Mouse (Mus musculus): ENCODE measurements around the gene Elac2.

GRCm38 (mm10) chr11:65040556-65040955 lies 61.7 kb downstream of the Elac2 start:
- no peak for TF ChIP-seq POLR2A (IDR thresholded peaks at IDR 0.05; ENCODE audit: borderline replicate concordance, control insufficient read depth, low read depth, low read length)
- no peak for TF ChIP-seq CTCF (IDR thresholded peaks at IDR 0.05; ENCODE audit: control insufficient read depth, insufficient read depth, low read length)

All from bone marrow, adult 2 months (tissue).